Mouse (Mus musculus) ZHBTc4 (cell line): ENCODE measurements around the gene Tspan9.

Experiments
- DNase-seq: peaks from one replicate; pipeline ENCODE4 v3.0.0-alpha.2; 2011; ENCODE audit warnings: low read depth, low spot score

Tspan9 gene

DNA sequence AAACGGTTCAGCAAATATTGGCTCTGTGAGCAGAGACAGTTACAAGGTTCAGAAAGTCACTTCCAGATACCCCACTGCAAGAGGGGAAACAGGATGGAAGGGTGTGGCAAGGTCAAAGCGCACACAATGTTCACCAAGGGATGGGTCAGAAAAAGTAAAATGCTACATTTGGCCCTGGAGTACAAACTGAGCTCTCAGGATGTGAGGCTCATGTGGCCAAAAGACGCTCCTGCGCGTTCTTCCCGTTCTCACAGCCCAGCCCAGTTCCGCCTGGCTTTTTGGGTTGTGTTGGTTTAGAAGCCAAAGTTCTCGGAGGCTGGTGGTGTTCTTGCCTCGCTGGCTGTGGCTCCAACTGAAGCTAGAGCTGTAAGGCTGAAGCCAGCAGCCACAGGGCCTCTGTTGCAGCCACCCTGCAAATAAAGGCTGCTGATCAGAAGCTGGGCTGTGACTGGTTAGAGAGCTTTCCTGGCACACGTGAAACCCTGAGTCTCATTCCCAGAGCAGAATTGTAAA, 9.7 kb downstream of the Tspan9 start:
- peak; percentile 45 for DNase-seq

DNA sequence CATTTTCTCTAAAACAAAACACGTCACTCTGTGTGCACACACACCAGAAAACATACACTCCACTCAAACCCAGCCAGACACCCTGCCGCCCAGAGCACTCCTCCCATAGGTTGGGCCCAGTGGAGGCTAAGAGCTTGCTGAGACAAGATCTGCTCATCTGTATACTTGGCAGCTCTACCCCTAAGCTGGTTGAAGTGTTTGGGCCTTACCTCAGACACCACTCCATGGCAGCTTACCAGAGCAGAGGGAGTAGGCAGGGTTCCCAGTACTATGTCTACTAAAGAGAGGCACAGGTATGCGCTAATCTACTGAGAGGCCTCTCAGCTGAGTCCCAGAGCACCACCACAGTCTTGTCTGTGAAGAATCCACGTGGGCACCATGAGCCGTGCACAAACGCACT, 10.8 kb downstream of the Tspan9 start:
- no peak for DNase-seq

DNA sequence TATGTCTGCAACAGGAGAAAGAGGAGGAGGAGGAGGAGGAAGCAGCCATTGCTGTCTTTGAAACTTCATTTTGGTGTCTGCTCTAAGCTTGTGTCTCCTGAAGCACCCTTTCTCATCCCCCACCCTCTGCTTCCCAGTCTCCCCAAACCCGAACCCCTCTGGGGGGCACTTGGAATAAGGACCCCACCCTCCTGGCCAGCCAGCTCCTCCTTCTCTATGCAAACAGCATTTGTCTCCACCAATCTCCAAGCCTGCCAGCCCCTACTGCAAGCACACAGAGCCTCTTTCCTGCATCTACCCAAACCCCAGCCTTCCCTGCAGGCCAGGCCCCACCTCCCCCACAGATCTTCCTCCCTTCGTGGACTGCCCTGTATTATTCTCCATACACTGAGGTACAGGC, 12.0 kb downstream of the Tspan9 start:
- DNase-seq: no peak

DNA sequence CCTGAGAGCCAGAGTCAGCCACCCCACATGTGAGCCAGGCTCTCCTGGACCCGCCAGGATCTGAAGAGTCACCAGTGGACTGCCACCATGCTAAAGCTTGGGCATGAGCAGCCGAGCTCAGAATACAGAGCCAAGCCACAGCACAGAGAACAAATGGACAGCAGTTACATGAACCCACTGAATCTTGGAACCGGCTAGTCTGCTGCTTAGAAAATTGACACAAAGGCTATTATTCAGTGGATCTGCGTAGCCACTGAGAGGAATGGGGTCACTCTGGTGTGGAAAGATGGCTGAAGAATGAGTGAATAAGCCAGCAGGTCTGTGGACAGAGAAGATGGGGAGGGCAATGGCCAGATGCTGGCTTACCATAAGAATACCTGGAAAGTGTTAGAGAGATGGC, 12.7 kb downstream of the Tspan9 start:
- DNase-seq: no peak

DNA sequence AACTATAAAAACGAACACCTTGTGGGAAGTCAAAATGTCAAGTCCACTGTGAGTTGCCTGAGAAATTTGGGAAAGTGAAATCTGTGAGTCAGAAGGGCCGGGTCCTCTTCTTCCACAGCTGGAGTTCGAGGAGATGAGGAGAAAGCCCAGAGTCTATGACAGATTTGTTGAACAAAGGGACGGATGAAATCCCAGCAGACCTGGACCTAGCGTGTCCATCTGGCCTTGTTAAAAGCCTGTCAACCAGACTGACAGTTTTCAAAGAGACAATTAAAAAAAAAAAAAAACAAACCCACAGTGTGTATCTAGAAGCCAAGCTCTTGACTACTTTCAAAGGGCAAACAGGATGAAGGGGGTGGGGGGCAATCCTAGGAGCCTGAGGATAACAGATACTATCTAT, 14.0 kb downstream of the Tspan9 start:
- DNase-seq: no peak

DNA sequence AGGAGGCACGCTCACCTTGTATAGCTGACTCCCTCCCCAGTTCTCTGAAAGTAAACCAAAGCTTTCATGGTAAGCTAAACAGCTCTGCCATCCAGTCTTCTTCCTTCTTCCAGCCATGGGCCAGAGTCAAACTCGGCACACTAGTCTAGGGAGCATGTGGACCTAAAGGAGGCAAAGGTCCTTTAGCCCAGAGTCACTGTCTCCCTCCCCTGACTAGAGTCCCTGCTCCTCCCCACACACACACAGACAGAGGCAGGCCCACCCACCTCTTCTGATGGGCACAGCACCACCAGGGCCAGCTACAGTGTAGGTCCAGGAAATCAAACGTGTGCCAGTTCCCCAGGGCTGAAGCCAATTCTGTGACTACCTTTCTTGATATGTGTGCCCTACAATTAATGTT, 16.1 kb downstream of the Tspan9 start:
- DNase-seq: no peak

DNA sequence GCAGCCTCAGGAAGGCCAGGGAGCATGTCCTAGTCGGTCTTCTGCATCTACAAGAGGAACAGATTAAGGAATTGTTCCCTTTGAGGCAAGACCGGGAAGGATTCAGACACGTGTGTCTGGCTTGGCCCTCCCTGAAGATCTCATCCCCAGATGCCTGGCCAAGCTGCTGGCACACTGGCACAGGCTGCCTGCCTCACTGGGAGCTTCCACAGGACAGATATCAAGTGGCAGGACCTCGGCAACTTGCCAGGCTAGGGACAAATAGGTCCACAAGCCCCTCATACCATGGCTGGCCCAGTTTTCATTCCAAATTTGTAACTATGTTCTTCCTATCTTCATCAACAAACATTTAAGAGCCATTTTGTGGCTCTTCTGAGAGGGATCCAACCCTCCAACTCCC, 16.5 kb downstream of the Tspan9 start:
- DNase-seq: no peak

DNA sequence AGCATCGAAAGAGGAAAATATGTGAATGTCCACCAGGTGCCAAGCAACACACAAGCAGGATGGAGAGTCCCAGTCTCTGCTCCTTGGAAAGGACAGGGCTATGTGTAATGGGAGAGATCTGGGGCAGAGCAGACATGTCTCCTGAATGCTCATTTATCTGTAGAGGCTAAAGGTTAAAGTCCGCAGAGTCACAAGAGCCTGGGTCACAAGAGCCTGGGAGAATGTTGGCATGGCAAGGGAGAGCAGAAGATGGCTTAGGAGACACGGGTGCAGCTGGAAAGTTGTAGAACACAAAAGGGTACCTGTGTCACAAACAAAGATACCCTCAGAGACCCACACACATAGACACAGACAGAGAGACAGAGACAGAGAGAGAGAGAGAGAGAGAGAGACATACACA, 17.9 kb downstream of the Tspan9 start:
- no peak for DNase-seq

DNA sequence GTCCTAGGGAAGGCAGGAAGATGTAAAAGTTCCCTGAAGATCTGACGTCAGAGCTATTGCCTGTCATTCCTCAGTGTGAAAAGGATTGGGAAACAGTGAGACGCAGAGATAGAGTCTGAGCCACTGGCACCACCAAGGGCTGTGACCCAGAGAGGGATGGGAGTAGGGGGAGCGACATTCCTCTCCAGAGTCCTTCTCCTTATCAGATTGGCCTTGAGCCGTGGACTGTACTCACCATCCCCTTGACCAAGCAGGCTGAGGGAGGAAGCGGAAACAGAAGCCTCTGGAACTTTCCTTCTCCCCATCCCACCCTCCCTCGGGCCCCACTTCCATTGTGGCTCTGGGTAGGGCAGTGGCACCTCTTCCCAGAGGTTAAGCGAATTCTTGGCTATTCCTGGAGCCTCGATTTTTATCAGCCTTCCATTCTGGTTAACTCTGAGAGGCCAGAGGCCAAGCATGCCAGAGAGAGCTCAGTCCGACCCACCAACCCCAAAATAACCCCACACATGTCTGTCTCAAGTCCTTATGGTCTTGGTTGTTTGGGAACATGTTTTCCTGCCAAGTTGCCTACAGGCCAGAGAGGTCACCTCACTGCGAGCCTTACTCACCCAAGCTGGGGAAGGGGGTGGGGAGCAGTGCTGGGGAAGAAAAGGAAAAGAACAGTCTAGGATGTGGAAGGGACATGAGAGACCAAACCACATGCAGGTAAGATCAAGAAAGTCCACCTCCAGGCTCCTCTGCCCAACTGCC, 19.0 kb downstream of the Tspan9 start:
- no peak for DNase-seq

DNA sequence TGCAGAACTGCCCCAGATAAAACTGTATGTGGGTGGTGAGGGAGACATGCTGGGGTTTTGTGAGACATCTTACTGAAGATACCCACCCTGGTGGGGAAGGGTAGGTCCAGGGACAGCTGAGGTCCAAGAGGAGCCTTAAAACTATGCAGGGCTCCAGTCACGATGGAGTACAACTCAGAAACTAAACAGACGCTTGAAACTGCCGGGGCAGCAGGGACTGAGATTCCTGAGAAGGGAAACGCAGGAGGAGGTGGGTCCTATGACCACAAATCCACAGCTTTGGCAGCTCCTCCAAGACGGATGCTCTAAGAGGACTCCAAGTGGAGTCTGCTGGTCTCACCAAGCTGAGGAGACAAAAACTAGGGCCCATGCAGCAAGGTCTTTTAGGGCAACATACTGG, 21.3 kb downstream of the Tspan9 start:
- no peak for DNase-seq

DNA sequence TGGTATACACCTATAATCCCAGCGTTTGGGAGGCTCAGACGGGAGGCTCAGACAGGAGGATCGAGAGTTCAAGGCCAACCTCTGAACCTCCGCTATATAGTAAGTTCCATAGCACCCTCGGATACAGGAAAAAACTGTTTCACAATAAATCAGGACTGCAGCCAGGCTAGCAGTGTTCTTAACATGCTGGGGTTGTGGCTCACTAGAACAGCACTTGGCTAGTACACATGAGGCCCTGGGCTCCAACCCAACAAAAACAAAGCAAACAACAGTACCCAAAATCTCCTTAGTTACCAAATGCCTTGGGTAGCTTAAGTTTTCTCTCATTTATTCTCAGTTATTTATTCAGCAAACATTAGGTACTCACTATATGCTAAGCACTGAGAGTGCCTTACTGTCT, 21.7 kb downstream of the Tspan9 start:
- no peak for DNase-seq

DNA sequence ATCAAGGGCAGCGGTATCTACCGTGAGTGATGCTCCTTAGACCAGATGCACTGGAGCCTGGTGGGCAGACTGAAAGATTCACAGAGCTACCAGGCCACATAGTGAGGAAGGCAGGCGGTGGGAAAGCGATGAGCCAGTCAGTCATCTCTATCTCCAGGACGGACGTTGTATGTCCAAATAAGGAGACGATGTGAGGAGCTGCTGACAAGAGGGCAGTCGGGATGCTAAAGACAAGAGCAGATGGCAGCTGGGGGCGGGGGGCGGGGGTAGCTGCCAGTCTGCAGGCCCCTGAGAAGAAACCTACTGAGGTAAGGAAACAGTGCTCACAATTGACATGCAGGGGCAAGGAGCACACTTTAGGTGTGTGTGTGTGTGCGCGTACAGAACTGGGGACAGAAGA, 22.6 kb downstream of the Tspan9 start:
- no peak for DNase-seq

DNA sequence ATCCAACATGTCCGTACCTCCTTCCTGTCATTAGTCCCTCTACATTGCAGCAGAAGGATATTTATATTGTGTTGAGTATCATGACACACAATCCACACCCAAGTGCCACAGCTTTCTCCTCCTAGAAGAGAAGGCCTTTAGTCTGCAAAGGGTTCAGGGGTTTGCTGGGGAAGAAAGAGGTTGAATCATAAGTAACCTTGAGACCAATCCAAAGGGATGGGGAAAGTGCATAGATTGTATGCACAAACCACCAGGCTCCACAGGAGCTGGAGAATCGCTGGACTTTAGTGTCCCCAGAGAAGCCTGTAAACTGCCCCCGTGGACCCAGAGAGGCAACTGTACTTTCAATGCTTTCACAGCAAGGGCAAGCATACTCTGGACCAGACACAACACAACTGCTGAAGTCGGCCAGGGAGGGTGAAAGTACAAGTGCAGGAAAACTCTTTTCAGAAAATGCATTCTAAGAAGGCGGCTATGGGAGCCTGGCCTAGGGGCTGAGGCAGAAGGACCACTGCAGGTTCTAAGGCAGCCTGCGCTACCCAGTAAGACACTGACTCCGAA, 24.6 kb downstream of the Tspan9 start:
- no peak for DNase-seq

DNA sequence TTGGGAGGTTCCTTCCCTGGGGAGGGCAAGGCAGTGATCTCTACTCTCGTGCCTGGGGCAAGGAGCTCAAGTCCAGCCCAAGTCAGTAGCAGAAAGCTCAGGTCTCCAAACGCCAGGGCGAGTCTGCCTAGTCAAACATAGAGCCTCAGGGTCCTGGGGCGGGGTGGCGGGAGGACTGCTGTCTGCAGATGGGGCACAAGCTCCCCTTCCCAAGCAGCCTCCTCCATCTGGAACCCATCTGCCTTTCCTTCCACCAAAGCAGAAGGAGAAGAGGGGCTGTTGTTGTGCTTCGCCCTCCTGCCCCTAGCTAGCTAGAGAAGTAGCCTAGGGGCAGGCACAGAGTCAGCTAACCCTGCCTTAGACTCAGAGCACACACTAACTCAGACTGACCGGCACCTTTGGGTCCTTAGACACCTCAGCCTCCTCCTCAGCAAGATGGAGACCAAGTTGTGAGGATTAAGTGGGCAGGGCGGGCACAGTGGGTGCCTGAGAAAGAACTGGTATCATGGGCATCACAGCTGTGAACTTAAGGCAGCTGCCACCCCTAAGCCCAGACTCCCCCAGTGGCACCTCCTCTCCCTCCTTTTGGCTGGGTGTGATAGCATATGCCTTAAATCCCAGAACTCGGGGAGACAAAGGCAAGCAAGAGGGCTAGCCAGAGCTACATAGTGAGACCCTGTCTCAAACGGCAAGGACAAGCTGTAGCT, 26.4 kb downstream of the Tspan9 start:
- DNase-seq: no peak

DNA sequence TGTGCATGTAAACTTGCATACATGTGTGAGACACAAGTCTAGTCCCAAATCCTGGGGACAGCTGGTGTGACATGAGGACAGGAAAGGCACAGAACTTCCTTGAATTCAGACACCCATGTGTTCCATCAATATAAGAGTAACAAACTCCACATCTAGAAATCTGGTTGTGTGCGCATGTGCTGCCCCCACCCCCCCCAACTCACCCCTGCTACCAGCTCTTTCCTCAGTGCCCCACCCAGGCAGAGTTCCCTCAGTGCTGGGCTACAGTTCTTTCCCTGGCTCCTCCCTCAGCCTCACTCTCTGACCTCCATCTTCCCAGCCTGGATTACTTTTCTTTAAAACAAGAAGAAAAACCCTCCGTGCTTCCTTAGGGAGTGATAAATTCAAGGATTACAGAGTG, 27.1 kb downstream of the Tspan9 start:
- DNase-seq: no peak

DNA sequence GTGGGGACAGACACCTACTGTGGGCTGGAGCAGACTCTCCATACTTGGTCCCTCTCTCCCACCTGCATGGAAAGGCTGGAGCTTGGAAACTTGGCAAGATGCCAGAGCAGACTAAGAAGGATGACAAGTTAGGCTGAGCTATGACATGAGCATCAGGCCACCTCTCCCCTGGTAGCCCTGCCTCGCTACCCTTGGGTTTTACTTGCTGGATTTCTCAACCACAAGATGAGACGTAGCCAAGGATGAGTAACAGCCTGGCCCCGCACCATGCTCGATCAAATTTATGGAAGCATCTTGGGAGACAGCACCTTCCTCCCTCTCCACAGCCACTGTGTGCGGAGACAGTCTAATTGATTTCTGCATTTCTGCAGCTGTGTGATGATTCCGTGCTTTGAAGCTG, 28.3 kb downstream of the Tspan9 start:
- no peak for DNase-seq

DNA sequence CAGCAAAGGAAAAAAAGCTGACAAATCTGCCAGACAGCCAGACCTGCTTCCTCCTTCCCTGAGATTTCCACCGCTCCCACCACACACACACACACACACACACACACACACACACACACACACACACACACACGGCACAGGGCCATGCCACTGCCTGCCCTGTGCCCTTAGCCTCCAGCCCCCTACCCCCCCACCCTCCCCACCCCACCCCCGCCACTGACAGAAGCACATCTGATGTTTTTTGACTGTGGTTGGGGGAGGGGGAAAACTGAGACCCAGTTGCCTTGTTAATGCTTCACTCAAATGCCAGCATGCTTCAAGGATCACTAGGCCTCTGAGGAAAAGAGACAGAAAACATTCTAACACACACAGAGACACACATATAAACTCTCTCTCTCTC, 30.8 kb downstream of the Tspan9 start:
- DNase-seq: no peak

DNA sequence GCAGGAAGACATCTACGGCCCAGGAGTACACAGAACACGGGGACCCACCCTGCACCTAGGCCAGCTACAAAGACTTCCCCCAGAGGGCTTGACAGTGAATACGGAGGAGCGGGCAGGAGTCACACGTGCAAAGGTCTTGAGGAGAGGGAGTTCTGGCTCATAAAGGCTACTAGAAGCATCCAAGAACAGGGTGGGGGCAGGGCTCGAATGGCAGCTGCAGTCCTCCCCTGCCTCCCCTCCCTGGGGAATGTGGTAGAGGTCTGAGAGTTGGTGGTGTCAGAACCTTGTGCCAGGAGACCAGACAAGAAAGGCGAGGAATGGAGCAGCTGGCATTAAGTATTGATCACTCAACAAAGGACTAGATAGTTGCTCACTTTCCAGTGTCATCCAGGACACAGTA, 31.6 kb downstream of the Tspan9 start:
- no peak for DNase-seq

DNA sequence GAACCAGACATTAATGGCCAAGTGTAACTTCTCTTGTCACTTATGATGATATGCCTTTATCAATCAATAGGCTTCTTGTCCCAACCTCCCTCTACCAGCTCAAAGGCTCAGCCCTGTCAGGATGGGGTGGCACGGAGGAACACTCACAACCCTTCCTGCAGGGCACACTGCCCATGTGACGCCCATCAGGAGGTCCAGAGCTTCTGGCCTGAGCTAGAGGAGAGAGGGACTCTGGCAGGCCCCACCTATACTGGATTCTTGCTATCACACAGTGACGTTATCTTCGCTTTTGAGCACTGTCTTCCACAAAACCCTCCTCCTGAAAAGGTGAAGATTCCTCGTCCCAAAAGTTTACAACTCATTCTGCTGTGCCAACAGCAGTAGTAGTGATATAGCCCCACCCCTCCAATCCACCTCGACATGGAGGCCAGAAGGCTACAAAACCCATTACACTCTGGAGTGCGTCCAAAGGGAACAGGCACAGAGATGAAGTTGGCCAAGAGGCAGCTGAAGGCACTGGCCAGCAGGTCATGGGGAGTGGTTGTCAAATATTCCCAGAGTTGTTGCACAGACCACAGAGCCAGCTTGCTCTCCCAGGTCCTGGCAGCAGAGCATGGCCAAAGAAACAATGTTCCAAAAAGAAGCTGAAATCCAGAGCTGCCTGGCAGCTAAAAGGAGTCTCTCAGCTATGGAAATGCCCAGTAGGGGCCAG, 34.9 kb downstream of the Tspan9 start:
- DNase-seq: no peak

DNA sequence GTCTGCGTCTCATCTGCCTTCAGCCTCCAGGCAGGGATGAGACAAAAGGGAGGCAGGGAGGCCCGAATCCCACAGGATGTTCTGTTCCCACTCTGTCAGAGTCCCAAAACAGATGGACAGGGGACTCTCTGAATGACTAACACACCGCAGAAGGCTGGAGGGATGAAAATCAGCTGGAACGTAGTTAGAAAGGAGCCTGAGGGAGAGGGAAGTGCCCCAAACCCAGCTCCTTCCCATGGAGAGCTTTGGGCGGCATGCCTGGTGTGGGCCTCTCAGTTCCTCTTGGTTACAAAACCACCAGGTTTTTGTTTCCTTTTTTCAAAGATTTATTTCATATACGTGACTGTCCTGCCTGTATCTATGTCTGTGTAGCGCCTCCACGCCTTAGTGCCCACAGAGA, 35.7 kb downstream of the Tspan9 start:
- DNase-seq: no peak

DNA sequence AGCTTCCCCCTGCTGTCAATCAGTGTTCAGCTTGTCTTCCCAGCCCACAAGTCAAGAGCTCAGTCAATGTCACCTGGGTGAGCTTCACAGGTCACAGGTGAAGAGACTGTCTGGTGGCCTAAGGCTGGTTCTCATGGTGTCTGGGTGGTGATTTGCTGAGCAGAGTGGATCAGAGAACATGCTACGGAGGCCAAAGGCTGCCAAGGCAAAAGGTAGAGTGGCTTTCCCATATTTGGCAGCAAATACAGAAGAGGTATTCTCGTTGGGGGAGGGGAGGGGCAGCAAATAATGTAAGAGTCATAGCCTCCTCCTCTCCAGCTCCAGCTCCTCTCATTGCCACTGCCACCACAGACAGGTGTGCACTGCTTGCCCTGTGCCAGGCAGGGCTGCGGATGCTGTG, 37.2 kb downstream of the Tspan9 start:
- DNase-seq: no peak

DNA sequence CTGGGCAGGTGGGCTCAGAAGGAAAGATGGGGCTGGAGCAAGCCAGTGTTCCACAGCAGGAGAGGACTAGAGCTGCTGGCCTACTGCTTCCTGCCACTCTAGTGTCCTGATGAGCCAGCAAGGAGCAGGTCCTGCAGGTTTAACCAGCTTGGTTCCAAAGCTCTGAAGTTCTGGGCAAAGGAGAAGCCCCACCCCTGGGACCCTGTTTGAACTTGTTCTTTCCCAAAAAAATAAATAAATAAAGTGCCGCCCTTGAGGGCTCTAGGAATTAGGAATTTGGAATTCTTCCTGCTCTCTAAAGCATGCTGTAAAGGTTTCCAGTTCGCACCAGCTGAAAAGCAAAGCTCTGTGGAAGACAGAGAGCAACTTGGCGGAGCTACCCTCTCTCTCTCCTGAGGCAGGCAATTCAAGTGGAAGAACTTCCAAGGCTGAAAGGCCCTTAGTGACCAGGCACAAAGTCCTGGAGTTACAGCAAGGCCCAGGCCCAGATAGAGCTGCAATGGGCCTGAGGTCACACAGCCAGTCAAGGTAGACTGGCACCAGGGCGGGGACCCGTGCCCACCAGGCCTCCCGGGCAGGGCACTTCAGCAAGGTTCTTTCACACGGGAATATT, 38.6 kb downstream of the Tspan9 start:
- DNase-seq: peak; percentile 61
